Mouse (Mus musculus) ZHBTc4 (cell line): Measurements from ENCODE around the gene Cxcl9.

ENCODE experiments used
- DNase-seq: peaks from one replicate; pipeline ENCODE4 v3.0.0-alpha.2; 2011; ENCODE audit warnings: low read depth, low spot score

The Cxcl9 gene

DNA sequence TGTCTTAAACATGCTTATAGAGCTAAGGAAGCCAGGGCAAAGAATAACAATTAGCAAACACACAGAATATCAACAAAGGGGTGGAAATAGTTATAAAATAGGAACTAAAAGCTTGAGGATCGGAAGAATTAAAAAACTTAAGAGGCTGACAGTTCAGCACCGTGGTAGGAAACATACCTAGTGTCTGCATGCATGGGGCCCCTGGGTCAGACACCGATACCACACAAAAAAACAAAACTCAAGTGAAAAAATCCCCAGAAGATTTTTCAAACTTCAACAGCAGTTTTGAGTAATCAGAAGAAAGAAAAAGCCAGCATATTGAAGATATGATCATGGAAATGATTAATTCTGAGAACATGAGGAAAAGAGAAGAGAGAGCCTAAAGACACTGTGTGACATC is 8.9 kb upstream of the Cxcl9 start:
- no peak for DNase-seq

GRCm38 (mm10) chr5:92332359-92332840 is 4.5 kb upstream of the Cxcl9 start:
- DNase-seq: no peak

- no peak for DNase-seq
Observed at GRCm38 (mm10) chr5:92331635-92332338, 3.9 kb upstream of the Cxcl9 start, which contains the start of gene Art3. Gene Art3 (plus strand): TSS chr5:92331827.

DNA sequence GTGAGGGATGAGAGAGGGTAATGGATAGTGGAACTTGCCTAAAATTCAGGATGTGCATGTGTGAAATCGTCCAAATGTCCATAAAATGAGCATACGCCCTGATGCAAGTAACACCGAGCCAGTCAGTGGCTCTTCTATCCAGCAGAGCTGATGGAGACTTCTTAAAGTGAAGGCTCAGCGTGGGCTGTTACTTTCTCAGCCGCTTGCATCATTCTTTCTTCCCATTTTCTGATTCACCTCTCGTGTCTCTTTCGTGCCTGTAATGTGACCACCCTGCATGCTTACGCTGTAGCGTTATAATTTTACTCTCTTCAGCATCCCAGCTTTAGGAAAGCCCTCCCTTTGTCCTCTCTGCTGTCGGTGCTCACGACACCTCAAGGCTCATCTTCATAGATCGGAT is 3.2 kb upstream of the Cxcl9 start:
- no peak for DNase-seq

GRCm38 (mm10) chr5:92327367-92327766 is 512 bp downstream of the Cxcl9 start:
- no peak for DNase-seq

- DNase-seq: no peak
Observed at GRCm38 (mm10) chr5:92323264-92323663, 4.6 kb downstream of the Cxcl9 start.

DNA sequence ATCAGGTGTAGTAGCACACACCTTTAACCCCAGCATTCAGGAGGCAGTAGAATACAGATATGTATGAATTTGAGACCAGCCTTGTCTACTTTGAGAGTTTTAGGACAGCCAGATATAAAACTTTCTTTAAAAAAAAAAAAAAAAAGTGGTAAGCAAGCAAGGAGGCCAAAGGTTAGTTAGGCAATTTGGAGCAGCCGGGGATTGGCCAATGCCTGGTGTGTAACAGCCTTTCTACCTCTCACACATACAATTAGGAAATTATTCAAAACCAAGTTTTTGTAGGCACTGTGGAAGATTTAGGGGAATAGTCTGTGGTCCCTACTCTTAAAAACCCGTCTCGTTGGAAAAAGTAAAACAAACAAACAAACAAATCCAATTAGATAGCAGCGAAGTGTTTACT is 5.3 kb downstream of the Cxcl9 start:
- no peak for DNase-seq

GRCm38 (mm10) chr5:92321631-92322400 is 6.1 kb downstream of the Cxcl9 start:
- no peak for DNase-seq

DNA sequence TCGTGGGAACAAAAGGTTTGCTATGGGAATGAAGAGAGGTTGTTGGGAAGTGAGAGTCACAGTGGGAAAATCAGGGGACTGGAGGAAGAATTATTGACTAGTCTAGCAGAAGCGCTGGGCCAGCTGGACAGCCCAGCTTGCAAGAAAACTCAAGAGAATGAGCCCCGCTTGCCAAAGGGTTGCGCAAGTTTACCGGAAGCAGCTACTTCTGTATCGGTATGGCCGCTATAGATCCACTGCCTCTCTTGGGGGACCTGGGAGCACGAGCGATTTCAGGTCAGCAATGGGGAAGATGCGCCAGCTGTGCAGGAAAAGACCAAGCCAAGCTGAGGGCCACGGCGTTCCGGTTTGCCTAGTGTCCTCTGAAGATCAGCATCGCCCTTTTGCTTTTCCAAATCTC is 9.3 kb downstream of the Cxcl9 start:
- no peak for DNase-seq

DNA sequence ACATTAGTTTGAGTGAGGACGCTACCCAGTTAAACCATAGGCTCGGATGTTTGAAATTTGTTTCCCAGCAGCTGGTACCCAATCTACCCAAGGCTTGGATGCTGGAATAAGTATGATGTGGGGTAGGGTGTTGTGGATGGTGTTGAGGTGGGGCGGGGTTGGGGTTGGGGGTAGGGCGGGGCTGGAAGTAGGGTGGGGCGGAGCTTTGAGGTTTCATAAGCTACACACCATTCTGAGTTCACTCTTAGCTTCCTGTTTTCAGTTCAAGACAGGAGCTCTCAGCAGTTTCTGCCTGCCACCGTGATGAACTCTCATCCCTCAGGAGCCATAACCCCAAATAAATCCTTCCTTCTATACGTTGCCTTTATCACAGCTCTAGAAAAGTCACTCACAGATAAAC is 9.8 kb downstream of the Cxcl9 start:
- no peak for DNase-seq

- no peak for DNase-seq
Observed at GRCm38 (mm10) chr5:92313776-92314175, 14.1 kb downstream of the Cxcl9 start.

- peak; percentile 87 for DNase-seq
Observed at GRCm38 (mm10) chr5:92312046-92312715, 15.7 kb downstream of the Cxcl9 start.

DNA sequence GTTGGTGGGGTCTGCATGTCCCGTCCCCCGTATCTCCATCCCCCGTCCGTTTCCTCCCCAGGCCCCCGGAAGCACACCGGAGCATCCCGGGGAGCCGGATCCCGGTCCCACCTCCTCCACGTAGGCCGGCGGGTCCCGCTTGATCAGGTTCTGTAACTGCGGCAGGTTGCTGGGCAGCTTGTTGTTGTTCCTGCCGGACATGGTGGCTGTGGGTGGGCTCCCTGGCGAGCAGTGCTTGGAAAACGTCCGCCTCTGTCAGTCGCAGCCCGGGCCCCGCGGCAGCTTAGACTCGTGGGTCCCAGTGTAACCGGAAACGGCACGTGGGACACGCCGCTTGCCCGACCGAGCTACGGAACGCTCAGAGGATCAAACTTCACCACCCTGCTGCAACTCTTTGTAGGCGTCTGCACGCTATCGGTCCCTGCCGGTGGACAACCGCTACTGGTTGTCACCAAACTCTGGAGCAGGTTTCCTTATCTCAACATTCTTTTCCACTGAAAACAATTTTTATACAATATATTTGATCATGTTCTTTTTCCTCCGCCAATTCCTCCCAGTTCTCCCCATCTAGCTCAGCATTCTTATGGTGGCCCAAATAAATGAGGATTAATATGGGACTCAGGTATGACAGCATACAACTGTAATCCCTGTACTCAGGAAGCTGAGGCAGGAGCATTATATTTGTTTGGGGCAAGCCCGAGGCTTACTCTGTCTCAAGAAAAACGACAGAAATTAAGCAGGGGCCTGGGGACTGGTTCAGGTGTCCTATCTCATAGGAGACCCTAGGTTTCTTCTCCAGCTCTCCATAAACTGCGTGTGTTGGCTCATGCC is 18.0 kb downstream of the Cxcl9 start, which contains the start of gene Sdad1:
TSS of gene Sdad1 (minus strand) at position 799 of the 831 bp plus-strand sequence.
- peak; percentile 97 for DNase-seq

- no peak for DNase-seq
Observed at GRCm38 (mm10) chr5:92304291-92304690, 23.6 kb downstream of the Cxcl9 start.

DNA sequence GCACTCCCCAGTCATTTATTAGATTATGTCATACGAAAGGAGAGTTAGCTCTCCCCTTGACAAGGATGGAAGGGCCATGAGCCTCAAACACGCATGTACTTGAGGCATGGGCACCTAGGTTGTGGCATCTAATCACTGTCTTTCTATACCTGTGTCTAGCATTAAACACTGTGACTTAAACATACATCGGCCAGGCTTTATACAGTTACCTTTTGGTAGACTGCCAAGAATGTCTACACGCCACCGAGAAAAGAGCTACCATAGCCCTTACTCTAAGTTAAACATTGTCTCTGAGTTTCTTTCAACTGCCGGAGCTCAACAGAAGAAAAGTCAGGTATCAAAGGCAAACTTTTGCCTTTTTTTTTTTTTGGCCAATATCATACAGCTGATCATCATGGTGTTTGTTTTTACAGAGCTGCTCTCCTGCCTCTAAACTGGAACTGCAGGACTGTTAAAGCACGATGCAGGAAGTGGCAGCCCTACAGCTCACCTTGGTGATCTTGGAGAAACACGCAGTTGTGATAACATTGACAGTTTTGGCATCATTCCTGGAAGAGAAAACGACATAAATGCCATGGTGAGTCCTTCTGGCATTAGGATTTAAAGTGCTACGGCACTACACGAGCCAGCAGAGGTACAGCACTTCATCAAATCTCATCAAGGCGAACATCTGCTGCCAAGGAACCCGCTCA is 25.6 kb downstream of the Cxcl9 start:
- no peak for DNase-seq

DNA sequence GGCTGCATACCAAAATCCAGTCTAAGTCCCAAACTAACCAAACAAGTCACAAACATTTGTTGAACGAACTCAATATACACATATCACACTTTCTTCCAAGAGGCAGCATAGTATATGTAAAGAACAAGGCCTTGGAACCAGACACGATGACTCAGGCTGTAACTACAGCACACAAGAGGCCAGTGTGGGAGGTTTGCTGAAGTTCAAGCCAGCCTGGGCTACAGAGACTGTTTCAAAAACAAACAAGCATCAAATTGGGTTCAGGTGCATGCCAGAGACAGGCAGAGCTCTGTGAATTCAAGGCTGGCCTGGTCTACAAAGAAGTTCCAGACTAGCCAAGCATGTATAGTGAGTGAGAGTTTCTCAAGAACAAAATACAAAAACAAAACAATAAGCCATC is 33.4 kb downstream of the Cxcl9 start:
- no peak for DNase-seq

DNA sequence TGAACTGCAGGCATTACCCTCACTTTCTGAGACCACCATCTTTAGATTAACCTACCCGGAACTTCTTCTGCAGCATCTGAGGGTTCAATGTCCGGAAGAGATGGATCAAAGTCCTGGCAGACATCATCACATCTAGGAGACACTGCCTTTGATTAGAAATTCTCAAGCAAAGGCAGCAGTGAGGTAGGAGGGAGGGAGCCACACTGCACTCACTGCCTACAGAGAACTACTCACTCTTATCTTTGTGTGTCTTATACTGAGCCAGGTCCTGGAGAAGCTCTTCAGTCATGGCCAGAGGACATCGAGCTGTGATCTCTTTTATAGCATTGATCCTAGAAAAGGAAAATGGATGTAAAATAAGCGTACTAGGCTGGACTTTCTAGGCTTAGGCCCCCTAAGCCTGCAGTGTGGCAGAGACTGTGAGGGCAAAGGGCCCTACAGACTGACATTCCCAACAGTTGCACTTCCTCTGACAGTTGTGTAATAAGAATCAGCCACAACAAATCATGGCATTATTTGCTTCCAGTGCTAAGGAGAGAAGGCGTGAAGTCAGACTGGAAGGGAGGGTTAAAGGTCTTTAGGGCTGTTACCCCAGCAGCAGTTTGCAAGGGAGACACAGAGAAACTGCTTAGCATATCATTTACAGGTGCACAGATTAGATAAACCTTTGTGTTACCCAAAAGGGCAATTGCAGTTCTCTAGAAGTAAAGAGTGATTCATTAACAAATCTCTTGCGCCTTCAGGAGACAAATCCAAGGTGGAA is 36.0 kb downstream of the Cxcl9 start:
- DNase-seq: no peak

GRCm38 (mm10) chr5:92287840-92288239 is 40.0 kb downstream of the Cxcl9 start:
- DNase-seq: no peak

GRCm38 (mm10) chr5:92283107-92283506 is 44.8 kb downstream of the Cxcl9 start:
- DNase-seq: no peak

DNA sequence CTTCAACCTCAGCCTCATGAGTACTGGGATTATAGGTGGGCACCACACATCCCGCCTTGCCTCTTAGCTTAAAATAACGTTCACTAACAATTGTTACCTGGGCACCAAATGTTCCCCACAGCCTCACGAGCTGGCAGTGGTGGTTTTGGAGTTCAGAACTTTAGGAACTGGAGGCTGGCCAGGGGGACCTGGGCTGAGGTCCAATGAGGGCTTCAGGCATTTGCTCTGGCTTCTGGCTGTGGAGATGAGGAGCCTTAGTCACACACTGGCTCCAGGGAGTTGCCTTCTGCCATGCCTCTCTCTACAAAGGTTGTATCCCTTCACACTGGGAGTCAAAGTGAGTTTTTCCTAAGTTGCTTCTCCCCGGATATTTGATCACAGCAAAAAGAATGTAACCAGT is 45.3 kb downstream of the Cxcl9 start:
- no peak for DNase-seq
